Mouse (Mus musculus): ENCODE results near the gene Cdk2ap2.

- TF ChIP-seq EP300 (IDR thresholded peaks at IDR 0.05; ENCODE audit: low read depth) (no peak), CTCF (IDR thresholded peaks at IDR 0.05; ENCODE audit: low read depth) (no peak)
These were observed 44.4 kb upstream of the Cdk2ap2 start for GRCm38 (mm10) chr19:4052516-4053030.

All from heart, postnatal 0 days (tissue).